Mouse (Mus musculus): ENCODE data around the gene Cdc20b. TPM values are rescaled to one million over a fixed set of nuclear protein-coding genes. Genes with fewer than 3 reads are reported as not detected.
"Not testable (repeated sequence)": the region's sequence is repeated elsewhere in the genome, so short reads cannot be mapped to it uniquely, and the experiment has no call there.

Cdc20b gene
- total RNA-seq (2021), result not detected
- long read RNA-seq, experiment 1, result 0 reads
- long read RNA-seq, experiment 2, result 0 reads

DNA sequence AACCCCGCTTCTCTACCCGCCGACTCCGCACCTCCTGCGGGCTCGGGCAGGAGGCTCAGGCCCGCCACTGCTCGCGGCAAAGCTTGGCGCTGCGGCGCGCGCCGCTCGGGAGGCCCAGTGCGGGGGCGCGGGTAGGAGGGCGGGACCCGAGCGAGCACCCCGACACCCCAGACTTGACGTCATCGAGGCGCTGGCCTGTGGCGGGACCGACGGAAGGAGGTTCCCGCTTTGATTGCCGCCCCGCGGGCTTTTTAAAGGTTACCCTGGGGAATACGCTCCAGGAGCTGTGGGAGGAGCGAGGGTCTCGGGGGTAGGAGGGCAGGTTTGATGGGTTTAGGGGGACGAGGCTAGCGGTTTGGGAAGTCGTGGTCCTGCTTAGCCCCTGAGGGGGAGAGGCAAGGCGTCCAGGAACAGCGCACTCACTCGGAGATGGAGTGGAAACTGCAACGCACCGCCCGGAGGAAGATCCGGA, at the start of gene Cdc20b:
TSS of gene Cdc20b (plus strand) at position 162 of the 472 bp plus-strand sequence.
- DNase-seq (ENCODE audit: low spot score), result peak; percentile 22

DNA sequence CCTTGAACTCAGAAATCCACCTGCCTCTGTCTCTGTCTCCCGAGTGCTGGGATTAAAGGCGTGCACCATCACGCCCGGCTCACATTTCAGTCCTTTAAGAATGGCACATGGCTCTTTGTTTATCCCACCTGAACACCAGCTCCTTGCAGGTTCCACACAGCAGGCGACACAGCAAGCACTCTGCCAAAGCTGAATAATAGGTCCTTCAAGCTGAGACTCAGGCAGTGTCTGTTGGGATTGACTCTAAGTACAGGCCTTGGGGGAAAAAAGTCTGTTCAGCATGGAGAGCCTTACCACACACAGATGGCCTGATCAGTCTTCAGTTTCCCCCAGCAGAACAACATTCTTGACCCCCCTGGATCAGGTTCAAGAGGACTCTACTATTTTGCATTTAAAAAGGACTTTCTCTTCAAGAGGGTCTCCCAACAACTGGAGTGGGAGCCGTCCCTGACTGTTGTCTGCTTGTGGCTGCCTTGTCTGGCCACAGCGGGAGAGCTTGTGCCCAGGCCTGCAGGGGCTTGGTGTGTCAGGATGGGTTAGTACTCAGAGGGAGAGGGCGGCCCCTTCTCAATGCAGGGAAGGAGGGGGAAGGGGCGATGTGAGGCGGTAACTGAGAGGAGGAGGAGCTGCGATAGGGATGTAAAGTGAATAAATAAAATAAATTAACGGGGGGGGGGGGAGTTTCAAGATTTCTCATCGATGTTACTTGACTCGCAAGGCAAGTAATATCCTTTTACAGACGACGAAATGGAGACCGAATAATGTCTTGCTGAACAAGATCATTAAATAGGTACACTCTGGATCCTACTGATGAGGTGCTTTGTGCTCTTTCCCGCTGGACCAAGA, 49.1 kb upstream of the Cdc20b start:
- DNase-seq (ENCODE audit: low spot score), result no peak

GRCm38 (mm10) chr13:112986451-112986950, 48.4 kb upstream of the Cdc20b start:
- no peak for DNase-seq (ENCODE audit: low spot score)

DNA sequence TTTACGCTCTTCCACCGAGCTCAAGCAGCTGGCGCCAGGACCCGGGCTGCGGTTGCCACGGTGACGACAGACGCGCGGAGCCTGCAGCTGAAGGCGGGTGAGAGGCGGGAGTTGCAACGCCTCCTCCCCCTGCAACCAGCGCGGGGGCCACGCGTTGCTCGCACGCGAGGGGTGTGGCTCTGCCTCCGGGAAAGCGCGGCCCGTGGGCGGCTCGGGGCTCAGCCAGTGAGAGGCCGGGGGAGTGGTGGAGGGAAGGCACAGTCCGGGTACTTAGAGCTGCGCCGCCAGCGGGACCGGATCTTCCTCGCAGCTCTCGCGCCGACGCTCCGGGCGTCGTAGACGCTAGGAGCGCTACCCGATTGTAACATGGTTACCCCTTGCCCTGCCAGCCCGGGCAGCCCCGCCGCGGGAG, 47.4 kb upstream of the Cdc20b start, which contains the start of gene Ccno:
TSS of gene Ccno (plus strand) at position 271 of the 412 bp plus-strand sequence.
- DNase-seq (ENCODE audit: low spot score), result peak; percentile 88

- DNase-seq (ENCODE audit: low spot score), result no peak
These were observed 46.9 kb upstream of the Cdc20b start for GRCm38 (mm10) chr13:112987991-112988390.

DNA sequence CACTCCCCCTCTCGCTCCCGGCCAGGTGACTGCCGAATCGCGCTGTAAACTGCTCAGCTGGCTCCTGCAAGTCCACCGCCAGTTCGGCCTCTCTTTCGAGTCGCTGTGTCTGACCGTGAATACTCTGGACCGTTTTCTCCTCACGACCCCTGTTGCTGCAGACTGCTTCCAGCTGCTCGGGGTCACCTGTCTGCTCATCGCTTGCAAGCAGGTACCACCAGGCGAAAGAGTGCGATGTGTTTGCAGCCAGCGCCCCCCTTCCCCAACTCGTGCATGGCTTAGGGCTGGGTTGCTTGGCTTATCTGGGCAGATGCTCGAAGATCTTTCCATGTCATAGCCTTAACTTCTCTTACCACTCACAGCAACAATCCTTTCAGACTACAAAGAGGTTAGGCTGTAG, 46.0 kb upstream of the Cdc20b start:
- DNase-seq (ENCODE audit: low spot score), result no peak

- DNase-seq (ENCODE audit: low spot score), result no peak
These were observed 45.4 kb upstream of the Cdc20b start for GRCm38 (mm10) chr13:112989541-112989940.

- DNase-seq (ENCODE audit: low spot score), result no peak
These were observed 44.6 kb upstream of the Cdc20b start for GRCm38 (mm10) chr13:112990346-112990745.

DNA sequence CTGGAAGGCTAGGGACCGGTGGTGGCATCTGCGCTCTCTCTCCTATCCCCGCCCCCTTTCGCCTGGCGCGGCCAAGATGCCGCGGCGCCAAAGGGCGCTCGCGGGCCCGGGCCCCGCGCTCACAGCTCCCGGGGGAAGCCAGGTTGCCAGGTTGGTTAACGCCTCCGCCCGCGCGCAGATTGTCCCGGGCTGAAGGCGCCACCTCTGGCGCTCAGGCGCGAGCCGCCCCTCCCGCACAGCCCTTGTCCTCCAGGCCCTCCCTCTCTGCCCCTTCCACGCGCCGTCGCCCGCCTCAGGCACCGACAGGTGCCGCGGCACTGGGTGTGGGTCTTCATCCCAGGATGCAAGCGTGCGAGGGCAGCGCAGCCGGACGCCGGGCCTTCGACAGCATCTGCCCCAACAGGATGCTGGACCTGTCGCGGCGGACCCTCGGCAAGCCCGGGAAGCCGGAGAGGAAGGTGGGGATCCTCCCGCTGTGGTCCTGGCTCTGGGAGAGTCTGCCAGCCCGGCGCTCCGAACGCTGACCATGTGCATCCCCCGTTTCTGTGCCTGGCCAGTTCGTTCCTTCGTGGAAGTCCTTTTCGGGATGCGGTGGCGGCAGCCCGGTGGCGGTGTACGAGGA, 41.3 kb upstream of the Cdc20b start, which contains the start of gene Mcidas:
TSS of gene Mcidas (plus strand) at position 315 of the 622 bp plus-strand sequence.
- DNase-seq (ENCODE audit: low spot score), result no peak

- DNase-seq (ENCODE audit: low spot score), result peak; percentile 33
These were observed 40.7 kb upstream of the Cdc20b start for GRCm38 (mm10) chr13:112994191-112994590.

GRCm38 (mm10) chr13:112996407-112996806, 38.5 kb upstream of the Cdc20b start:
- DNase-seq (ENCODE audit: low spot score), result no peak

DNA sequence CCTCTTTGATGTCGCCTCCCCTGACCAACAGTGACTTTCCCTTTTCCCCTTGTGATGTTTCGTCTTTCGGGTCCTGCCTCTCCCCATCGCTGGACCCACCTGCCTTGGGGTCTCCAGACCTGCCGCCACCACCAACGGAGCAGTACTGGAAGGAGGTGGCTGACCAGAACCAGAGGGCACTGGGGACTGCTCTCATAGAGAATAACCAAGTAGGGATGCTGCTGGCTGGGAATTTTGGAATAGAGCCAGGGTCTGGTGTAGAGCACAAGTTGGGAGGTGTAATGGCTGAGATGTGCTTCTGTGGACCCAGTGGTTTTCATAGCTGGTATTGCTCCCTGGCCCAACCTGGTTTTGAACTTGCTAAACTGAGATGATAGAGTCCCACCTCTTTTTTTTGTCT, 37.5 kb upstream of the Cdc20b start:
- no peak for DNase-seq (ENCODE audit: low spot score)

GRCm38 (mm10) chr13:112998427-112999201, 36.3 kb upstream of the Cdc20b start:
- no peak for DNase-seq (ENCODE audit: low spot score)

DNA sequence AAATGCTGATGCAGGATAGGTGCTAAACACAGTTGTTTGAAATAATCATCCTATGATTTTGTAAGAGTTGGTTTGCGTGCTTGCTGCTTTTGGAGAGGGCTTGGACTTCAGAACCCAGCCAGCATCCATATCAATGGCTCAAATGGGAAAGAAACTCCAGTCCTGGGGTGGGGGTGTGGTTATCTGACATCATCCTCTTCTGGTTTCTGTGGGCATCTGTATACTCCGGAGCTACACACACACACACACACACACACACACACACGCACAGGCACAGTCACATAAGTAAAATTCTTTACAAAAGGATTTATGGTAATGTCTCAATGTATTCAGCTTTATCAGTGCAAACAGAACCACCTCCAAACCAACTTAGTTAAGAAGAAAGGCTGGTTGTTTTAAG, 34.8 kb upstream of the Cdc20b start:
- no peak for DNase-seq (ENCODE audit: low spot score)

- no peak for DNase-seq (ENCODE audit: low spot score)
These were observed 34.2 kb upstream of the Cdc20b start for GRCm38 (mm10) chr13:113000576-113001318.

- no peak for DNase-seq (ENCODE audit: low spot score)
These were observed 22.2 kb upstream of the Cdc20b start for GRCm38 (mm10) chr13:113012683-113013082.

DNA sequence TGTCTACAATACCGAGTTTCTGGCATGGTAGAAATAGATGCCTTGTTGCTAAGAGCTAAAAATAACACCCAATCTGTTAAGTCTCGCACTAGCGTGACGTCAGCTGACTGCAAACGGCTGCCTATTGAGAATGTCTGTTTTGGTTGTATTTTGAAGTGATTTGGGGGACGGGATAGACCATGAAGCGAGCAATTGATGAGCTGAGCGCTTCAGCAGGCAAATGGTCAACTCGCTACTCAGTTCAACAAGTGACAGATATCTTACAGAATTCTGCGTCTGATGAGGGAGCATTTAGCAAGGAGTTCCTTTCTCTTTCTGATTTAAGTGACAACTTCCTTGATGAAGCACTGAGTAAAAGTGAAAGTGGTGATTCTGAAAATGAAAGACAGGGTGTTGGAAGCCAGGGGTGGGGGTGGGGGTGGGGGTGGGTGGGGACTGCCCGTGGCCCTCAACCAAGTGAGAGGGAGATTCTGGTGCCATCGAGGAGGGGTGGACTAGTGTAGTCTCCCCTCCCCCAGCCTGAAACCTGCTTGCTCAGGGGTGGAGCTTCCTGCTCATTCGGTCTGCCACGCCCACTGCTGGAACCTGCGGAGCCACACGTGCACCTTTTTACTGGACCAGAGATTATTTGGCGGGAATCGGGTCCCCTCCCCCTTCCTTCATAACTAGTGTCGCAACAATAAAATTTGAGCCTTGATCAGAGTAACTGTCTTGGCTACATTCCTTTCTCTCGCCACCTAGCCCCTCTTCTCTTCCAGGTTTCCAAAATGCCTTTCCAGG, 21.5 kb upstream of the Cdc20b start:
- DNase-seq (ENCODE audit: low spot score), result not testable (repeated sequence)

DNA sequence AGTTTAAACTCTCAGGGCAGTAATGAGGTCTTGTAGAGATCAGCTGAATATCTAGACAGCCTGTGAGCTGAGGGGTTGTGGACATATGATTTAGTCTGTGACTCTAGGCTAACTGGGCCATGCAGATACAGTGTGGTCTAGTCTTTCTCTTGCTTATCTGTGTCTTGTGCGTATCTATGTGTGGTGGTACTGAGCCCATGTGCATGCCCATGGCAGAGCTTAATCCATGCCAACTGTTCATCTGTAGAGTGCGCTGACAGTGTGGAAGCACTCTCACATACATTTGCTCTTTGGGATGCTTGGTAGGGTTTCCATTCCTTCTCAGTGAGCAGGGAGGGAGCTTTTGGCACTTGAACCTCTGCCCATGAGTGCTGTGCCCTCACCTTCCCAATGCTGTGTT, 13.4 kb upstream of the Cdc20b start:
- no peak for DNase-seq (ENCODE audit: low spot score)

DNA sequence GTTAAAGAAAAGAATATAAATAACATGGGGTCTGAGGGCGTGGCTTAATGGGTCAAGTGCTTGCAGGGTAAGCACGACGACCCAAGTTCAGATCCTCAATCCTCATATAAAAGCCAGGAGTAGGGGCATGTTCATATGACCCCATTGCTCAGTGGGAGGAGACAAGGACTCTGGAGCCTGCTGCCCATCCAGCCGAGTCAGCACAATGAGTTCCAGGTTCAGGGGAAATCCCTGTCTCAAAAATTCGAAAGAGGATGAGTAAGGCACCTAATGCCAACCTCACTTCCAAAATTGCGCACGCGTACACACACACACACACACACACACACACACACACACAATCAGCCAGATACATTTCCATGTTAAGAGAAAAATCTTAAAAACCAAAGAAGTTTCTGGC, 12.4 kb upstream of the Cdc20b start:
- no peak for DNase-seq (ENCODE audit: low spot score)
